In genomic region chr12:73517022-73517709, GRCm38 (mm10) we compare ENCODE assay signal across 8 mouse cellular contexts. TPM values are rescaled to one million over a fixed set of nuclear protein-coding genes. Genes with fewer than 3 reads are reported as not detected.
DNase-seq lines count a peak whose midpoint lies in the region; ATAC-seq and TF ChIP-seq lines count a peak whose summit lies in the region.

No protein-coding gene starts in this region.

- peaks cover 35% of the 10 kb centered on the region for H3K27me3 ChIP-seq in megakaryocyte, embryonic 14.5 days (replicated peaks)

- intact Hi-C loops in gastrocnemius, postnatal 14 days (cut with DNase I; ENCODE audit: low total_unique reads): loop anchor here (5.0 kb wide), 1 partner anchor 495 kb away; no protein-coding TSS in a partner anchor

- no peak overlapping the region for H3K27ac ChIP-seq in cortical plate, adult 2 months (ENCODE audit: insufficient read depth, low read length)

- H3K9me3 ChIP-seq in megakaryocyte, embryonic 14.5 days: peaks cover 3% of the 10 kb centered on the region; the same call in 1 of the 2 replicates

- TF ChIP-seq POLR2A in cortical plate, adult 2 months (IDR thresholded peaks at IDR 0.05; ENCODE audit: extremely low read depth, insufficient read depth, low read length): no peak

- TF ChIP-seq CTCF in cortical plate, adult 2 months (IDR thresholded peaks at IDR 0.05; ENCODE audit: extremely low read depth, insufficient read depth, low read length): peak; percentile 86

- no peaks in the 10 kb centered on the region for H3K36me3 ChIP-seq in megakaryocyte, embryonic 14.5 days (replicated peaks; ENCODE audit: low read length)

- DNase-seq in adrenal gland, adult (ENCODE audit: inconsistent age in 2 of 2, low spot score in 1 of 2): peak; percentile 72 to 94
- DNase-seq in gastrocnemius, postnatal 14 days: peak; percentile 79
- peak; percentile 72 for DNase-seq in induced T-regulatory cell, adult 2 months (ENCODE audit: low read depth)
- peak; percentile 31 to 79 for DNase-seq in left cerebral cortex, adult 8-10 months (ENCODE audit: low spot score in 2 of 2)
- peak; percentile 64 to 81 for DNase-seq in right cerebral cortex, postnatal 10 days (ENCODE audit: low spot score in 2 of 2)

- no peak for ATAC-seq in erythroblast, adult 5-6 weeks (replicated peaks; ENCODE audit: low FRiP score, poor library complexity, severe bottlenecking)

- no peak overlapping the region for H3K4me3 ChIP-seq in cortical plate, adult 2 months (ENCODE audit: insufficient read depth, low read length)
- peak overlapping the region; percentile 80 for H3K4me3 ChIP-seq in megakaryocyte, embryonic 14.5 days (replicated peaks)

- H3K4me1 ChIP-seq in cortical plate, adult 2 months (ENCODE audit: control insufficient read depth, insufficient read depth, low read length): no peaks in the 10 kb centered on the region
- H3K4me1 ChIP-seq in megakaryocyte, embryonic 14.5 days: peaks cover 6% of the 10 kb centered on the region

RNA-seq across cellular contexts. Expression of gene Tmem30b, which starts 29.0 kb away (rescaled TPM):
- polyA plus RNA-seq in cortical plate, adult 2 months (2012; rRNA removed): 0.13 and 0.27 TPM in 2 replicates
- under 1 TPM; 0.80 to 0.96 TPM for total RNA-seq in gastrocnemius, postnatal 14 days (2021)
- under 1 TPM; 0.11 to 0.93 (median 0.36) TPM for total RNA-seq in left cerebral cortex, adult 8-10 months (2022)
- not detected in 2 replicates for polyA plus RNA-seq in megakaryocyte, embryonic 14.5 days (2012; ENCODE audit: insufficient read depth, low replicate concordance)
- not detected in 2 replicates for total RNA-seq in erythroblast, adult 5-6 weeks (2015; ENCODE audit: low replicate concordance)
- not detected in 2 replicates for total RNA-seq in erythroblast, adult 5-6 weeks (2017; ENCODE audit: low replicate concordance)
